Mouse (Mus musculus) left cerebral cortex, postnatal 10 days (tissue): ENCODE measurements around the gene Wdr86. TPM values are rescaled to one million over a fixed set of nuclear protein-coding genes. Genes with fewer than 3 reads are reported as not detected.
A peak's percentile ranks its signal among the peaks of the same experiment; 100 is the strongest.
"Not testable (repeated sequence)": the region's sequence is repeated elsewhere in the genome, so short reads cannot be mapped to it uniquely, and the experiment has no call there.

ENCODE experiments used
- DNase-seq, 2 experiments: peaks; one replicate each; pipeline ENCODE4 v3.0.0; 2021 to 2022; ENCODE audit warnings: low spot score in 2 of 2, mixed read lengths in 1 of 2; ENCODE audit errors: extremely low spot score in 1 of 2
- intact Hi-C: fragments of 180-260 bp; cut with DNase I; formaldehyde crosslinking; loops from one replicate; pipeline ENCODE4 v1.15.1; 2025
- total RNA-seq, 2 experiments: library from RNA; stranded (reverse); gene quantifications; 2 replicates each; pipeline ENCODE4 v1.2.3; 2021

Wdr86 gene
- total RNA-seq, result 1 to 10 TPM; 1.1 TPM

GRCm38 (mm10) chr5:24730488-24730871, at the start of gene Wdr86:
Wdr86 (minus strand) TSS chr5:24730727.
- intact Hi-C loops, result loop anchor here (10.0 kb wide), 1 partner anchor 434 kb away; no protein-coding TSS in a partner anchor

GRCm38 (mm10) chr5:24779881-24780512, 49.5 kb upstream of the Wdr86 start:
- intact Hi-C loops, result loop anchor here (5.0 to 10.0 kb wide), 2 partner anchors 108 to 235 kb away; no protein-coding TSS in a partner anchor
- DNase-seq, result no peak

More at GRCm38 (mm10) chr5:24730488-24730871, at the start of gene Wdr86:
- DNase-seq, result peak in 1 of 2 experiments; percentile 52

GRCm38 (mm10) chr5:24779321-24779720, 48.8 kb upstream of the Wdr86 start:
- intact Hi-C loops, result no loop called here
- DNase-seq, result no peak

GRCm38 (mm10) chr5:24778843-24779140, 48.3 kb upstream of the Wdr86 start:
- no peak for DNase-seq
- intact Hi-C loops, result no loop called here

- intact Hi-C loops, result no loop called here
- DNase-seq, result no peak
These were observed 47.7 kb upstream of the Wdr86 start for GRCm38 (mm10) chr5:24778082-24778842.

GRCm38 (mm10) chr5:24776681-24777080, 46.2 kb upstream of the Wdr86 start:
- DNase-seq, result no peak
- intact Hi-C loops, result no loop called here

GRCm38 (mm10) chr5:24774549-24774948, 44.0 kb upstream of the Wdr86 start:
- DNase-seq, intact Hi-C loops: not testable (repeated sequence)

- DNase-seq, result peak in 1 of 2 experiments; percentile 26
- intact Hi-C loops, result no loop called here
These were observed 27.3 kb upstream of the Wdr86 start, which contains the start of gene Crygn for GRCm38 (mm10) chr5:24757816-24758215. Crygn (minus strand) TSS chr5:24758008.

GRCm38 (mm10) chr5:24756931-24757330, 26.4 kb upstream of the Wdr86 start:
- peak in 1 of 2 experiments; percentile 10 for DNase-seq

GRCm38 (mm10) chr5:24752175-24752498, 21.6 kb upstream of the Wdr86 start:
- intact Hi-C loops, result no loop called here

More at GRCm38 (mm10) chr5:24756931-24757330, 26.4 kb upstream of the Wdr86 start:
- intact Hi-C loops, result no loop called here

GRCm38 (mm10) chr5:24751305-24752174, 21.0 kb upstream of the Wdr86 start:
- peak; percentile 35 to 78 for DNase-seq
- intact Hi-C loops, result loop anchor here (2.0 kb wide), 1 partner anchor 67 kb away; the partner anchor contains the start of gene Nub1

More at GRCm38 (mm10) chr5:24752175-24752498, 21.6 kb upstream of the Wdr86 start:
- DNase-seq, result no peak

GRCm38 (mm10) chr5:24750321-24751304, 20.1 kb upstream of the Wdr86 start:
- peak; percentile 80 to 93 for DNase-seq
- intact Hi-C loops, result loop anchor here (2.0 kb wide), 1 partner anchor 66 kb away; the partner anchor contains the start of gene Nub1

- intact Hi-C loops, result loop anchor here (2.0 kb wide), 1 partner anchor 65 kb away; the partner anchor contains the start of gene Nub1
- peak in 1 of 2 experiments; percentile 23 for DNase-seq
These were observed 19.2 kb upstream of the Wdr86 start for GRCm38 (mm10) chr5:24749731-24750130.

GRCm38 (mm10) chr5:24747533-24747932, 17.0 kb upstream of the Wdr86 start:
- peak in 1 of 2 experiments; percentile 26 for DNase-seq
- intact Hi-C loops, result no loop called here

- peak in 1 of 2 experiments; percentile 20 for DNase-seq
- intact Hi-C loops, result no loop called here
These were observed 13.4 kb upstream of the Wdr86 start for GRCm38 (mm10) chr5:24743956-24744355.

- DNase-seq, result no peak
- intact Hi-C loops, result no loop called here
These were observed 10.8 kb upstream of the Wdr86 start for GRCm38 (mm10) chr5:24741172-24741885.

- intact Hi-C loops, result loop anchor here (10.0 kb wide), 1 partner anchor 426 kb away; no protein-coding TSS in a partner anchor
- DNase-seq, result peak; percentile 41 to 88
These were observed 8.7 kb upstream of the Wdr86 start for GRCm38 (mm10) chr5:24739141-24739753.
